9 mouse cellular contexts compared by ENCODE assay signal in genomic region chr15:102442490-102442889, GRCm38 (mm10). TPM values are rescaled to one million over a fixed set of nuclear protein-coding genes. Genes with fewer than 3 reads are reported as not detected.
DNase-seq lines count a peak whose midpoint lies in the region; ATAC-seq lines count a peak whose summit lies in the region.
"Had no signal": no experiment of that assay in that cellular context is flagged by ENCODE, and none has a peak within 500 bp of the region (broad histone marks: within the 10 kb centered on the region; RNA-seq: fewer than 3 reads in every experiment).

No protein-coding gene starts in this region.

- no peak overlapping the region for H3K4me3 ChIP-seq in liver, embryonic 15.5 days (replicated peaks)
- H3K4me3 ChIP-seq: limb, embryonic 15.5 days had no signal

- H3K9me3 ChIP-seq in liver, embryonic 15.5 days (replicated peaks), result no peaks in the 10 kb centered on the region
- H3K9me3 ChIP-seq: limb, embryonic 15.5 days had no signal

- peak; percentile 85 to 96 for DNase-seq in adrenal gland, adult (ENCODE audit: inconsistent age in 2 of 2, low spot score in 1 of 2)
- peak; percentile 75 for DNase-seq in embryo, embryonic 10 days (ENCODE audit: low spot score)
- DNase-seq in kidney, postnatal 36 days, result peak; percentile 84 to 94
- DNase-seq in retina, embryonic 14.5 days (ENCODE audit: low spot score), result peak; percentile 94
- peak; percentile 73 to 83 for DNase-seq in thymus, postnatal 36 days

- no peak overlapping the region for H3K4me2 ChIP-seq in liver, embryonic 15.5 days
- H3K4me2 ChIP-seq: limb, embryonic 15.5 days had no signal

- H3K4me1 ChIP-seq in liver, embryonic 15.5 days (replicated peaks), result no peaks in the 10 kb centered on the region; the same call in 1 of the 2 replicates
- H3K4me1 ChIP-seq: limb, embryonic 15.5 days had no signal

- ATAC-seq in CD4-positive, CD25-positive, alpha-beta regulatory T cell, adult 4 months, result peak; percentile 75
- ATAC-seq in granulocyte monocyte progenitor cell, adult 5-6 weeks (replicated peaks; ENCODE audit: poor library complexity, severe bottlenecking), result peak; percentile 68
- ATAC-seq in liver, embryonic 15.5 days (ENCODE audit: insufficient read depth), result peak; percentile 29; the same call in 1 of the 2 replicates

- 44% methylated on average over 2 of the region's 2 CpGs for WGBS in liver, embryonic 15.5 days (ENCODE audit: insufficient replicate concordance)

- no peaks in the 10 kb centered on the region; the same call in 1 of the 2 replicates for H3K27me3 ChIP-seq in liver, embryonic 15.5 days
- H3K27me3 ChIP-seq: limb, embryonic 15.5 days had no signal

- no peaks in the 10 kb centered on the region for H3K36me3 ChIP-seq in liver, embryonic 15.5 days (replicated peaks)

- H3K9ac ChIP-seq in liver, embryonic 15.5 days, result no peak overlapping the region
- H3K9ac ChIP-seq: limb, embryonic 15.5 days had no signal

- no peak overlapping the region for H3K27ac ChIP-seq in liver, embryonic 15.5 days (replicated peaks)
- H3K27ac ChIP-seq: limb, embryonic 15.5 days had no signal

RNA-seq across cellular contexts. Expression of gene Amhr2, which starts 2.7 kb away (rescaled TPM):
- under 1 TPM; 0.63 to 0.71 TPM for polyA plus RNA-seq in CD4-positive, CD25-positive, alpha-beta regulatory T cell, adult 4 months (2017; shearing (Covaris generic))
- not detected in 2 replicates for total RNA-seq in granulocyte monocyte progenitor cell, adult 5-6 weeks (2014; fragmentation: Nextera tagmentation)
- not detected in 2 replicates for total RNA-seq in granulocyte monocyte progenitor cell, adult 5-6 weeks (2017)
- 0.08 and 0.10 TPM in 2 replicates for polyA plus RNA-seq in liver, embryonic 15.5 days (2015; fragmentation: Nextera tagmentation; extraction: Ambion mirVana)

RNA-seq across cellular contexts. Expression of gene Prr13, which starts 16.3 kb away (rescaled TPM):
- polyA plus RNA-seq in CD4-positive, CD25-positive, alpha-beta regulatory T cell, adult 4 months (2017; shearing (Covaris generic)), result 1,000 to 10,000 TPM; 1,029 to 1,286 TPM
- 75.2 and 97.2 TPM in 2 replicates for total RNA-seq in granulocyte monocyte progenitor cell, adult 5-6 weeks (2014; fragmentation: Nextera tagmentation)
- total RNA-seq in granulocyte monocyte progenitor cell, adult 5-6 weeks (2017), result 35.4 and 53.4 TPM in 2 replicates
- 106 and 115 TPM in 2 replicates for polyA plus RNA-seq in liver, embryonic 15.5 days (2015; fragmentation: Nextera tagmentation; extraction: Ambion mirVana)

RNA-seq across cellular contexts. Expression of gene Pcbp2, which starts 27.8 kb away (rescaled TPM):
- polyA plus RNA-seq in CD4-positive, CD25-positive, alpha-beta regulatory T cell, adult 4 months (2017; shearing (Covaris generic)), result 100 to 1,000 TPM; 198 to 220 TPM
- total RNA-seq in granulocyte monocyte progenitor cell, adult 5-6 weeks (2014; fragmentation: Nextera tagmentation), result 731 and 799 TPM in 2 replicates
- 213 and 218 TPM in 2 replicates for total RNA-seq in granulocyte monocyte progenitor cell, adult 5-6 weeks (2017)
- polyA plus RNA-seq in liver, embryonic 15.5 days (2015; fragmentation: Nextera tagmentation; extraction: Ambion mirVana), result 64.1 and 73.9 TPM in 2 replicates

RNA-seq across cellular contexts. Expression of gene Sp1, which starts 36.5 kb away (rescaled TPM):
- 10 to 100 TPM; 19.0 to 22.2 TPM for polyA plus RNA-seq in CD4-positive, CD25-positive, alpha-beta regulatory T cell, adult 4 months (2017; shearing (Covaris generic))
- total RNA-seq in granulocyte monocyte progenitor cell, adult 5-6 weeks (2014; fragmentation: Nextera tagmentation), result 59.6 and 71.6 TPM in 2 replicates
- total RNA-seq in granulocyte monocyte progenitor cell, adult 5-6 weeks (2017), result 52.0 and 56.1 TPM in 2 replicates
- polyA plus RNA-seq in liver, embryonic 15.5 days (2015; fragmentation: Nextera tagmentation; extraction: Ambion mirVana), result 3.5 and 3.7 TPM in 2 replicates
